Mouse (Mus musculus): ENCODE measurements at regions not wholly inside any gene's neighbourhood (a gene's known extent, or its start where the extent isn't known, plus 50 kb on each side); places are given as distances from the start of the nearest gene placed in this dataset.

DNA sequence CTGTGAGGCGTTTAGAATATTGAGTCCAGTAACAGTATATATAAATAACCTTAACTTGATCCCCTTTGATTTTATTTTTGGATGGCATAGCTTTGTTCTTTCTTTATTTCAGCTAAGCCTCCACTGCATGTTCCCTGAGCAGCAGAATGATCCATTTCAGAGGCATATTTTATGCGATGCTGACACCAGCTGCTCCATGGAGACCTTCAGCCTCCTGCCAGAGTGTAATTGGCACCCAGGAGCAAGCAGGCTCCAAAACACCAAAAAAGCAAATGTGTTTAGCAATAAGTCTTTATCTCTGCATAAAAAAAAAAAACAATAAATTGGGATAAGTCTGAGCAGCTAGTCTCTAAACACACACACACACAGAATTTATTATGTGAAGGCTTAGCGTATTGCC is 170.7 kb upstream of the Dkk2 start:
- 84% methylated on average over 3 of the region's 3 CpGs for WGBS

DNA sequence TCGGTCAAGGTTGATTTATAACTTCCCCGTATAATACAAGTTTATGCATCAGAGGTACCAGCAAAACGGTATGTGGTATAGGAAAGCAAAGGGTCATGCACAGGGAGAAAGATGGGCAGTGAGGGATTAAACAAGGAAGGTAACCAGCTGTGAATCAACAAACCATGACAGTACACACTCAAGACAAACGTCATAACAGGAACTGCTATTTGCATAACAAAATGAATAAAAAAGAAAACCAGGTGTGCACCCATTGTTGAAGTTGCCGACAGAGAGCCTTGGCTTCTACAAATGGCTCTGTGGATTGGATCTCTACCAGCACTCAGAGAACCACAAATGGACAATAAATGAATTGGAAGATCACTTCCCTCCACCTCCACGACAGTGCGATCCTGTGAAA is 170.1 kb upstream of the Dkk2 start:
- Histone ChIP-seq H3K36me3 (replicated peaks; ENCODE audit: control insufficient read depth, insufficient read depth, low read length) (no peaks in the 10 kb centered on the region), H3K27ac (ENCODE audit: low read depth) (no peak overlapping the region), H3K4me1 (ENCODE audit: control insufficient read depth, insufficient read depth) (no peaks in the 10 kb centered on the region), H3K27me3 (ENCODE audit: control insufficient read depth, insufficient read depth, low read length) (no peaks in the 10 kb centered on the region), H3K4me3 (ENCODE audit: low read depth, low read length) (no peak overlapping the region), H3K9me3 (replicated peaks; ENCODE audit: control insufficient read depth, low read length) (no peaks in the 10 kb centered on the region), H3K9ac (replicated peaks; ENCODE audit: low read depth, low read length) (no peak overlapping the region), H3K4me2 (ENCODE audit: low read depth, low read length) (no peak overlapping the region)
- WGBS: 82% methylated on average over 7 of the region's 7 CpGs
- no peak for DNase-seq (ENCODE audit: low spot score)
- no peak for ATAC-seq (ENCODE audit: insufficient read depth, low read depth)
- TF ChIP-seq EP300 (IDR thresholded peaks at IDR 0.05; ENCODE audit: low read depth) (no peak), CTCF (IDR thresholded peaks at IDR 0.05; ENCODE audit: low read depth) (no peak)

More for the DNA sequence above, 170.7 kb upstream of the Dkk2 start:
- TF ChIP-seq EP300 (IDR thresholded peaks at IDR 0.05; ENCODE audit: low read depth): no peak
- Histone ChIP-seq H3K4me3 (ENCODE audit: low read depth, low read length) (no peak overlapping the region), H3K4me2 (ENCODE audit: low read depth, low read length) (no peak overlapping the region), H3K27me3 (ENCODE audit: control insufficient read depth, insufficient read depth, low read length) (no peaks in the 10 kb centered on the region), H3K4me1 (ENCODE audit: control insufficient read depth, insufficient read depth) (no peaks in the 10 kb centered on the region), H3K36me3 (replicated peaks; ENCODE audit: control insufficient read depth, insufficient read depth, low read length) (no peaks in the 10 kb centered on the region), H3K9ac (replicated peaks; ENCODE audit: low read depth, low read length) (no peak overlapping the region), H3K27ac (ENCODE audit: low read depth) (no peak overlapping the region), H3K9me3 (replicated peaks; ENCODE audit: control insufficient read depth, low read length) (no peaks in the 10 kb centered on the region)
- DNase-seq (ENCODE audit: low spot score): no peak
- no peak for ATAC-seq (ENCODE audit: insufficient read depth, low read depth)

- H3K4me3 ChIP-seq (ENCODE audit: low read depth, low read length): no peak overlapping the region
- H3K4me2 ChIP-seq (ENCODE audit: low read depth, low read length): no peak overlapping the region
- WGBS: 87% methylated on average over 13 of the region's 13 CpGs
- no peak for ATAC-seq (ENCODE audit: insufficient read depth, low read depth)
- H3K27ac ChIP-seq (ENCODE audit: low read depth): no peak overlapping the region
- H3K9ac ChIP-seq (replicated peaks; ENCODE audit: low read depth, low read length): no peak overlapping the region
- H3K4me1 ChIP-seq (ENCODE audit: control insufficient read depth, insufficient read depth): no peaks in the 10 kb centered on the region
- DNase-seq (ENCODE audit: low spot score): no peak
- no peaks in the 10 kb centered on the region for H3K9me3 ChIP-seq (replicated peaks; ENCODE audit: control insufficient read depth, low read length)
- no peaks in the 10 kb centered on the region for H3K36me3 ChIP-seq (replicated peaks; ENCODE audit: control insufficient read depth, insufficient read depth, low read length)
- no peaks in the 10 kb centered on the region for H3K27me3 ChIP-seq (ENCODE audit: control insufficient read depth, insufficient read depth, low read length)
- TF ChIP-seq EP300 (IDR thresholded peaks at IDR 0.05; ENCODE audit: low read depth) (no peak), CTCF (IDR thresholded peaks at IDR 0.05; ENCODE audit: low read depth) (no peak)
These were observed 167.2 kb upstream of the Dkk2 start for GRCm38 (mm10) chr3:131917734-131918534.

- DNase-seq (ENCODE audit: low spot score): no peak
- ATAC-seq (ENCODE audit: insufficient read depth, low read depth): no peak
These were observed 165.6 kb upstream of the Dkk2 start for GRCm38 (mm10) chr3:131919476-131919875.

GRCm38 (mm10) chr3:131921161-131921560 is 163.9 kb upstream of the Dkk2 start:
- Histone ChIP-seq H3K9me3 (replicated peaks; ENCODE audit: control insufficient read depth, low read length) (no peaks in the 10 kb centered on the region), H3K4me2 (ENCODE audit: low read depth, low read length) (no peak overlapping the region), H3K4me3 (ENCODE audit: low read depth, low read length) (no peak overlapping the region), H3K9ac (replicated peaks; ENCODE audit: low read depth, low read length) (no peak overlapping the region), H3K27me3 (ENCODE audit: control insufficient read depth, insufficient read depth, low read length) (no peaks in the 10 kb centered on the region), H3K36me3 (replicated peaks; ENCODE audit: control insufficient read depth, insufficient read depth, low read length) (no peaks in the 10 kb centered on the region), H3K27ac (ENCODE audit: low read depth) (no peak overlapping the region), H3K4me1 (ENCODE audit: control insufficient read depth, insufficient read depth) (no peaks in the 10 kb centered on the region)
- ATAC-seq (ENCODE audit: insufficient read depth, low read depth): no peak
- WGBS: 80% methylated on average over 6 of the region's 6 CpGs
- no peak for DNase-seq (ENCODE audit: low spot score)
- TF ChIP-seq EP300 (IDR thresholded peaks at IDR 0.05; ENCODE audit: low read depth): no peak
- peak; percentile 13; the same call in 1 of the 2 replicates for TF ChIP-seq CTCF (IDR thresholded peaks at IDR 0.05; ENCODE audit: low read depth)

More at GRCm38 (mm10) chr3:131919476-131919875, 165.6 kb upstream of the Dkk2 start:
- no peaks in the 10 kb centered on the region for H3K4me1 ChIP-seq (ENCODE audit: control insufficient read depth, insufficient read depth)
- no peaks in the 10 kb centered on the region for H3K36me3 ChIP-seq (replicated peaks; ENCODE audit: control insufficient read depth, insufficient read depth, low read length)
- TF ChIP-seq CTCF (IDR thresholded peaks at IDR 0.05; ENCODE audit: low read depth) (no peak), EP300 (IDR thresholded peaks at IDR 0.05; ENCODE audit: low read depth) (no peak)
- no peaks in the 10 kb centered on the region for H3K27me3 ChIP-seq (ENCODE audit: control insufficient read depth, insufficient read depth, low read length)
- no peak overlapping the region for H3K4me3 ChIP-seq (ENCODE audit: low read depth, low read length)
- 66% methylated on average over 12 of the region's 12 CpGs for WGBS
- H3K4me2 ChIP-seq (ENCODE audit: low read depth, low read length): no peak overlapping the region
- H3K27ac ChIP-seq (ENCODE audit: low read depth): no peak overlapping the region
- no peaks in the 10 kb centered on the region for H3K9me3 ChIP-seq (replicated peaks; ENCODE audit: control insufficient read depth, low read length)
- no peak overlapping the region for H3K9ac ChIP-seq (replicated peaks; ENCODE audit: low read depth, low read length)

DNA sequence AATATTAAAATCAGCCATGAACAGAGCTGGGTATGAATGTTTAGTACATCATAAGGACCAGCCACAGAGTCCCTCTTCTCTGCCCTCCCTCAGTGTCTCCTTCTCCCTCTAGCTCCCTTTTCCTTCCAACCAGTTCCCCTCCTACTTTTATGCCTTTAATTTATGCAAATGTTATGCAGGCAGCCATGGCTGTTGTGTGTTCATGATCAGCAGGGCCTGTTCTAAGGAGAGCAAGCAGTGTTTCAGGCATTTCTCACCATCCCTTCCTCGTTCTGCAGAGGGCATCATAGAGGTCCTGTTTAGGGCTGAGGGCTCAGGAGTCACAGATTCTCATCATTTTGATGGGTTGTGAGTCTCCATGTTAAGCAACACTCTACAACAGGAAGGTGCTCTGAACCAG is 162.4 kb upstream of the Dkk2 start:
- Histone ChIP-seq H3K4me2 (ENCODE audit: low read depth, low read length) (no peak overlapping the region), H3K9ac (replicated peaks; ENCODE audit: low read depth, low read length) (no peak overlapping the region), H3K27ac (ENCODE audit: low read depth) (no peak overlapping the region), H3K27me3 (ENCODE audit: control insufficient read depth, insufficient read depth, low read length) (no peaks in the 10 kb centered on the region), H3K4me1 (ENCODE audit: control insufficient read depth, insufficient read depth) (no peaks in the 10 kb centered on the region), H3K4me3 (ENCODE audit: low read depth, low read length) (no peak overlapping the region), H3K36me3 (replicated peaks; ENCODE audit: control insufficient read depth, insufficient read depth, low read length) (no peaks in the 10 kb centered on the region), H3K9me3 (replicated peaks; ENCODE audit: control insufficient read depth, low read length) (no peaks in the 10 kb centered on the region)
- 48% methylated on average over 1 of the region's 1 CpGs for WGBS
- TF ChIP-seq CTCF (IDR thresholded peaks at IDR 0.05; ENCODE audit: low read depth): no peak
- TF ChIP-seq EP300 (IDR thresholded peaks at IDR 0.05; ENCODE audit: low read depth): no peak
- DNase-seq (ENCODE audit: low spot score) (no peak), ATAC-seq (ENCODE audit: insufficient read depth, low read depth) (no peak)

Measured in heart, postnatal 0 days (tissue).